Mouse (Mus musculus) MEL (cell line): ENCODE measurements around the gene Fcmr. TPM values are rescaled to one million over a fixed set of nuclear protein-coding genes. Genes with fewer than 3 reads are reported as not detected.

ENCODE experiments used
- DNase-seq: peaks from one replicate; pipeline ENCODE4 v3.0.0; 2011; ENCODE audit warnings: low read depth, low spot score
- H3K27ac ChIP-seq: 2 replicates; pipeline ENCODE4 v1.5.1; 2012; ENCODE audit warnings: low read depth, mild to moderate bottlenecking, control low read depth, low read length, moderate library complexity; ENCODE audit not compliant: control insufficient read depth
- H3K27me3 ChIP-seq, 2 experiments: fragments of 150-350 bp in 1 of 2; sonication (generic) in 1 of 2; 2 replicates each; pipeline ENCODE4 v1.6.1; 2012; ENCODE audit warnings: low read length in 2 of 2, mild to moderate bottlenecking in 2 of 2, improper control_type of control experiment in 1 of 2, moderate library complexity in 1 of 2; ENCODE audit not compliant: insufficient read depth in 2 of 2, control insufficient read depth in 1 of 2
- H3K36me3 ChIP-seq, 2 experiments: 2 replicates each; pipeline ENCODE4 v1.6.1; 2012 to 2014; ENCODE audit warnings: low read length in 2 of 2, improper control_type of control experiment in 1 of 2, inconsistent platforms in 1 of 2, mild to moderate bottlenecking in 1 of 2; ENCODE audit not compliant: insufficient read depth in 2 of 2, control insufficient read depth in 1 of 2
- H3K4me1 ChIP-seq, 2 experiments: fragments of 150-350 bp in 1 of 2; sonication (generic) in 1 of 2; 2 replicates each; pipeline ENCODE4 v1.6.1; 2012; ENCODE audit warnings: low read length in 2 of 2, improper control_type of control experiment in 1 of 2, mild to moderate bottlenecking in 1 of 2; ENCODE audit not compliant: insufficient read depth in 2 of 2, control insufficient read depth in 1 of 2
- H3K4me3 ChIP-seq, 2 experiments: fragments of 150-350 bp in 1 of 2; sonication (generic) in 1 of 2; 2 replicates each; pipeline ENCODE4 v1.5.1; 2012; ENCODE audit warnings: low read depth in 2 of 2, low read length in 2 of 2, mild to moderate bottlenecking in 2 of 2, moderate library complexity in 2 of 2, control low read depth in 1 of 2, improper control_type of control experiment in 1 of 2; ENCODE audit not compliant: control insufficient read depth in 1 of 2, insufficient read depth in 1 of 2
- H3K79me2 ChIP-seq: 2 replicates; pipeline ENCODE4 v1.6.1; 2012; ENCODE audit warnings: mild to moderate bottlenecking, low read length, moderate library complexity; ENCODE audit not compliant: control insufficient read depth, poor library complexity, insufficient read depth
- H3K9ac ChIP-seq: 2 replicates; pipeline ENCODE4 v1.6.1; 2012; ENCODE audit warnings: low read depth, mild to moderate bottlenecking, control low read depth, low read length, moderate library complexity; ENCODE audit not compliant: control insufficient read depth, poor library complexity, severe bottlenecking
- H3K9me3 ChIP-seq: fragments of 150-350 bp; sonication (generic); replicated peaks from 2 replicates; pipeline ENCODE4 v1.6.1; 2012; ENCODE audit warnings: mild to moderate bottlenecking, low read length, improper control_type of control experiment, moderate library complexity; ENCODE audit not compliant: insufficient read depth
- BHLHE40 ChIP-seq: IDR thresholded peaks from 2 replicates; pipeline ENCODE4 v1.6.1; 2012; ENCODE audit warnings: low read depth, mild to moderate bottlenecking, inconsistent platforms, low read length, improper control_type of control experiment, borderline replicate concordance
- CHD1 ChIP-seq: IDR thresholded peaks from 2 replicates; pipeline ENCODE4 v1.6.1; 2012; ENCODE audit warnings: low read depth, mild to moderate bottlenecking, inconsistent platforms, low read length, improper control_type of control experiment
- CTCF ChIP-seq, 3 experiments: IDR thresholded peaks in 2 of 3; conservative IDR thresholded peaks in 1 of 3; 2 replicates each; pipeline ENCODE4 v1.5.1; 2011 to 2012; ENCODE audit warnings: low read length in 3 of 3, low read depth in 2 of 3, mild to moderate bottlenecking in 2 of 3, improper control_type of control experiment in 1 of 3, inconsistent platforms in 1 of 3, mixed read lengths in 1 of 3, moderate library complexity in 1 of 3; ENCODE audit not compliant: control insufficient read depth in 1 of 3, insufficient read depth in 1 of 3, poor library complexity in 1 of 3, severe bottlenecking in 1 of 3
- ELF1 ChIP-seq: IDR thresholded peaks from 2 replicates; pipeline ENCODE4 v1.6.1; 2014; ENCODE audit warnings: low read depth, mild to moderate bottlenecking, inconsistent platforms, low read length, improper control_type of control experiment, moderate library complexity
- HCFC1 ChIP-seq: IDR thresholded peaks from 2 replicates; pipeline ENCODE4 v1.6.1; 2012; ENCODE audit warnings: low read depth, mild to moderate bottlenecking, inconsistent platforms, low read length, improper control_type of control experiment, moderate library complexity
- JUND ChIP-seq: IDR thresholded peaks from 2 replicates; pipeline ENCODE4 v1.6.1; 2011; ENCODE audit warnings: low read depth, mild to moderate bottlenecking, improper control_type of control experiment, low read length
- KAT2A ChIP-seq: conservative IDR thresholded peaks from 2 replicates; pipeline ENCODE4 v1.6.1; 2012; ENCODE audit warnings: low read depth, low read length, improper control_type of control experiment, inconsistent platforms
- MXI1 ChIP-seq: IDR thresholded peaks from 2 replicates; pipeline ENCODE4 v1.6.1; 2011; ENCODE audit warnings: mild to moderate bottlenecking, low read depth, low read length, improper control_type of control experiment
- NELFE ChIP-seq: IDR thresholded peaks from 2 replicates; pipeline ENCODE4 v1.6.1; 2011; ENCODE audit warnings: low read depth, low read length, improper control_type of control experiment
- RAD21 ChIP-seq: IDR thresholded peaks from 2 replicates; pipeline ENCODE4 v1.6.1; 2011; ENCODE audit warnings: mild to moderate bottlenecking, low read depth, low read length, improper control_type of control experiment
- RCOR1 ChIP-seq: IDR thresholded peaks from 2 replicates; pipeline ENCODE4 v1.6.1; 2012; ENCODE audit warnings: low read depth, mild to moderate bottlenecking, inconsistent platforms, low read length, improper control_type of control experiment
- SIN3A ChIP-seq: IDR thresholded peaks from 2 replicates; pipeline ENCODE4 v1.6.1; 2012; ENCODE audit warnings: low read length, improper control_type of control experiment, inconsistent platforms
- USF1 ChIP-seq: IDR thresholded peaks from 2 replicates; pipeline ENCODE4 v1.6.1; 2014; ENCODE audit warnings: low read depth, mild to moderate bottlenecking, inconsistent platforms, low read length, improper control_type of control experiment, moderate library complexity
- ZMIZ1 ChIP-seq: IDR thresholded peaks from 2 replicates; pipeline ENCODE4 v1.6.1; 2012; ENCODE audit warnings: low read depth, mild to moderate bottlenecking, inconsistent platforms, low read length, improper control_type of control experiment, moderate library complexity
- polyA plus RNA-seq, 2 experiments: library from polyadenylated mRNA; stranded (reverse) in 1 of 2; unstranded in 1 of 2; fragments of >175 nt in 1 of 2; fragments of >200 nt in 1 of 2; gene quantifications; 2 replicates each; pipeline versions ENCODE4 v1.2.1 to v1.2.4; 2012; ENCODE audit warnings: low replicate concordance in 2 of 2, low read depth in 1 of 2; ENCODE audit not compliant: insufficient read length in 2 of 2, insufficient read depth in 1 of 2, missing spikeins in 1 of 2
- total RNA-seq: library from RNA; depleted of rRNA; stranded (reverse); fragments of 300-350 nt; gene quantifications from 2 replicates; pipeline ENCODE4 v1.2.3, GENCODE M21; 2012

The Fcmr gene
- total and polyA plus RNA-seq, 3 experiments = not detected

DNA sequence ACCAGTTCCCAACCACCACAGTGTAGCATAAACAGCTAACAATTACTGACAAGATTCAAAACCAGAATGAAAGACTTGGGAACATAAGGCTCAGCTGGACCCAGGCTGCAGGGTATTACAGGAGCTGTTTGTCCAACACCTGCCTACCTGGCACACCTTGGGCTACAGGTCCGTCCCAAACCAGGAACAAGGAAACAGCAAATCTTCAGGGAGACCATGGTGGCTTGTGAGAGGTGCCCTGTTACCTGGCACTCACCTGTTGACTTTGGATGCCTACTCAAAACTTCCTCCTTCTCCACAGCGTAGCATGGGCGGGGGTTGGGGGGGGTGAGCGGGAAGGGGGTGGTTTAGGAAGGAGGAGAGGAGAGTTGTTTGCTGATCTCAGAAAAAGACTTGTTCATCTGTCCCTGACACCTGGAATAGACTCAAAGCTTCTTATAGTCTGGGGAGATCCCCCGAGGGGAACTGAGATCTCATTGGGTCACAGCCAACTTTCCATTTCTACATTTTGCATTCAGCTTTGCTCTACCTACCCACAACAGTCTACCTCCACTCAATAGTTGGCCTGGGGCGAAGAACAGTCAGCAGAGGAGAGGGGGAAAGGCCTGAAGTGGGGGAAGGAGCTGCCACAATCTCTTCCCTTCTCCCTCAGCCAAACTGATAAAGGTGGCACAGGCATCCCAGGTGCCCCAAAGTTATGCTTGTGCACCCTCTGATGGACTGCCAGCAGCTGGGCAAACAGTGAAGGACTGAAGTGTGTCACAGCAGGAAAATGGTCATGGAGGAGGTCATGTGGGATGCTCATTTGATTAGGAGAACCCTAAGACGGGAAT lies 44.9 kb upstream of the Fcmr start:
- TF ChIP-seq USF1 = no peak
- no peak for TF ChIP-seq RCOR1
- no peak for TF ChIP-seq JUND
- TF ChIP-seq SIN3A = no peak
- Histone ChIP-seq H3K4me1 (no peaks in the 10 kb centered on the region), H3K4me3 (no peak overlapping the region), H3K79me2 (no peaks in the 10 kb centered on the region), H3K36me3 (no peaks in the 10 kb centered on the region), H3K27ac (no peak overlapping the region), H3K9me3 (no peaks in the 10 kb centered on the region), H3K27me3 (peaks cover 0 to 3% of the 10 kb centered on the region in 2 experiments; a peak in 1 of 4 replicates), H3K9ac (no peak overlapping the region)
- DNase-seq = no peak

DNA sequence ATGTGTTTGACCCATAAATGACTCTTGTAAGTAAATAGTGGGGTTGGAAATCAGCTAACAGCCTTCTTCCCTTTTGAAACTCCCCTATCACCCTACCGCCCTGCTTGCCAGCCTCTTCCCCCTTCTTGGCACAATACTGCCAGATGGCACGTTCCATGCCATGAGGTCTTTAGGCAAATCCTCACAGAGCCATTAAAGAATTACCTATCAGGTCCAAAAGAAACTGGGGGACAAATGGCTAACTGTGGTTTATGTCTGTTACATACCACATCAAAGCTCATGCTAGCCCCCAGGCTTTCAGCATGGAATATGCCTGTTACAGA lies 44.4 kb upstream of the Fcmr start:
- peaks cover 0 to 3% of the 10 kb centered on the region in 2 experiments; a peak in 2 of 4 replicates for H3K27me3 ChIP-seq
- H3K27ac ChIP-seq = no peak overlapping the region
- H3K9ac ChIP-seq = no peak overlapping the region
- H3K4me1 ChIP-seq = no peaks in the 10 kb centered on the region
- TF ChIP-seq ELF1 = no peak
- TF ChIP-seq CTCF (IDR thresholded peaks at IDR 0.05 in 2 of 3, conservative IDR thresholded peaks at IDR 0.05 in 1 of 3; ENCODE audit: control insufficient read depth in 1 of 3, insufficient read depth in 1 of 3, low read depth in 2 of 3, low read length in 3 of 3, poor library complexity in 1 of 3, severe bottlenecking in 1 of 3) = no peak
- no peaks in the 10 kb centered on the region for H3K9me3 ChIP-seq
- H3K36me3 ChIP-seq = no peaks in the 10 kb centered on the region
- no peaks in the 10 kb centered on the region for H3K79me2 ChIP-seq
- no peak for DNase-seq
- H3K4me3 ChIP-seq = no peak overlapping the region

DNA sequence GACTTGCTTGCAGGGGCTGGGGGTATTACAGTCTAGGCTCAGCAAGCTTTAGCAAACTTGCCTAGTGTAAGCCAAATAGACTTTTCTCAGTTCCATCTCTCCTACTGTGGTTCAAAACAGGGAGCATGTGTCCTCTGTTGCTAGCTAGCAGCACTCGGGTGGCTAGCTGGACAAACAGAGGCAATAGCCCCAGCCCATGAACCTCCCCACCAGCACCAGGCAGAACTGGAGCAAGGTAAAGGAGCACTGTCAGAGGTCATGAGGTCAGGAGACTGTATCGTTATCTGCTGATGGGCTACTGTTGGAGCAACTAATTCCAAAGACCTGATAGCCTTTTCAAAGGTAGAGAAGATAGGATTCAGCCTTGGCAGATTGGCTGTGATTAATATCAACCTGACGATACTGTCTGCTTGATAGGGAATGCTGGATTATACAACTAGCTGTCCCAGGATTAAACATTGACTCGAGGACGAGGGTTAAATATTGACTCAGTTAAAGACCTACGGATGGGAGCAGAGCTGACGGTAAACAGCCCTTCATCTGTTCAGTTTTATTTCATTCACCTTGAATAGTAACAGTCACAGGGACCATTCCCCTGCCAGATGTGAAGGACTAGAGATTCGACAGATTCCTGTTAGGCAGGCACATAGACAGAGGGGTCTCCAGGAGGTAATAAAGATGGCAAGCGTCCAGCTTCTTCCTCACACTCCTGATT lies 43.4 kb upstream of the Fcmr start:
- Histone ChIP-seq H3K27ac (no peak overlapping the region), H3K4me1 (no peaks in the 10 kb centered on the region)
- TF ChIP-seq ZMIZ1 (no peak), CTCF (IDR thresholded peaks at IDR 0.05 in 2 of 3, conservative IDR thresholded peaks at IDR 0.05 in 1 of 3; ENCODE audit: control insufficient read depth in 1 of 3, insufficient read depth in 1 of 3, low read depth in 2 of 3, low read length in 3 of 3, poor library complexity in 1 of 3, severe bottlenecking in 1 of 3) (no peak), HCFC1 (no peak), KAT2A (no peak), JUND (no peak), BHLHE40 (no peak), RAD21 (no peak), MXI1 (no peak), CHD1 (no peak), NELFE (no peak)

More for the DNA sequence above, 43.4 kb upstream of the Fcmr start:
- Histone ChIP-seq H3K9me3 (no peaks in the 10 kb centered on the region), H3K79me2 (no peaks in the 10 kb centered on the region), H3K9ac (no peak overlapping the region), H3K27me3 (peaks cover 0 to 3% of the 10 kb centered on the region in 2 experiments; a peak in 2 of 4 replicates), H3K36me3 (no peaks in the 10 kb centered on the region), H3K4me3 (no peak overlapping the region)
- no peak for DNase-seq
